Mouse (Mus musculus): Measurements from ENCODE around the gene Smim11. TPM values are rescaled to one million over a fixed set of nuclear protein-coding genes. Genes with fewer than 3 reads are reported as not detected.

Smim11 gene
- polyA plus RNA-seq, 1 experiment from 2014 or later: 126 TPM

- Histone ChIP-seq H3K36me3 (peaks cover 11% of the 10 kb centered on the region), H3K27me3 (ENCODE audit: low read depth, poor library complexity, severe bottlenecking) (no peaks in the 10 kb centered on the region), H3K9me3 (replicated peaks) (no peaks in the 10 kb centered on the region), H3K4me3 (peak overlapping the region; percentile 62), H3K4me1 (peaks cover 25% of the 10 kb centered on the region), H3K27ac (replicated peaks) (peak overlapping the region; percentile 89)
- 2% methylated on average over 12 of the region's 12 CpGs for WGBS
- no peak for DNase-seq (ENCODE audit: low spot score)
These were observed 323 bp downstream of the Smim11 start for GRCm38 (mm10) chr16:92301412-92301806.

- DNase-seq (ENCODE audit: low spot score): no peak
- Histone ChIP-seq H3K27me3 (ENCODE audit: low read depth, poor library complexity, severe bottlenecking) (no peaks in the 10 kb centered on the region), H3K4me1 (peaks cover 25% of the 10 kb centered on the region), H3K27ac (replicated peaks) (peak overlapping the region; percentile 89), H3K36me3 (peaks cover 17% of the 10 kb centered on the region), H3K4me3 (peak overlapping the region; percentile 62), H3K9me3 (replicated peaks) (no peaks in the 10 kb centered on the region)
- 44% methylated on average over 5 of the region's 5 CpGs for WGBS
These were observed 903 bp downstream of the Smim11 start for GRCm38 (mm10) chr16:92301989-92302388.

DNA sequence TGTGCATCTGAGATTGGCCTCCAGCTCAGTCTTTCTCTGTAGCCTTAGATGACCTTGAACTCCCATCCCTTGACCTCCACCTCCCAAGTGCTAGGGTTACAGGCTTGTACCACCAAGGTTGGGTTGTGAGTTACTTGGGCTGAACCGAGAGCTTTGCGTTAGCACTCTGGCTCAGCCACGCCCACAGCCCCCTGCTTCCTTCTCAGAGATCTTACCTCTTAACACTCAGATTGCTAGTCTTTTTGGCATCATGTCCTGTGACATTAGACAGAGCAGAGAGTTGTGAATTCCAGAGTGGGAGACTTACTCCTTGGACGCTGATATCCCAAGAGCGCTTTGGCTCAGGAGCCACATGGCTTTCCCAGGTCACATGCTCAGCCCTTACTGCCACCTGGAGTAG, 1.4 kb downstream of the Smim11 start:
- Histone ChIP-seq H3K27ac (replicated peaks) (peak overlapping the region; percentile 89), H3K36me3 (peaks cover 22% of the 10 kb centered on the region), H3K4me3 (peak overlapping the region; percentile 62), H3K9me3 (replicated peaks) (no peaks in the 10 kb centered on the region), H3K27me3 (ENCODE audit: low read depth, poor library complexity, severe bottlenecking) (no peaks in the 10 kb centered on the region), H3K4me1 (peaks cover 25% of the 10 kb centered on the region)
- WGBS: 68% methylated on average over 5 of the region's 5 CpGs
- DNase-seq (ENCODE audit: low spot score): no peak

DNA sequence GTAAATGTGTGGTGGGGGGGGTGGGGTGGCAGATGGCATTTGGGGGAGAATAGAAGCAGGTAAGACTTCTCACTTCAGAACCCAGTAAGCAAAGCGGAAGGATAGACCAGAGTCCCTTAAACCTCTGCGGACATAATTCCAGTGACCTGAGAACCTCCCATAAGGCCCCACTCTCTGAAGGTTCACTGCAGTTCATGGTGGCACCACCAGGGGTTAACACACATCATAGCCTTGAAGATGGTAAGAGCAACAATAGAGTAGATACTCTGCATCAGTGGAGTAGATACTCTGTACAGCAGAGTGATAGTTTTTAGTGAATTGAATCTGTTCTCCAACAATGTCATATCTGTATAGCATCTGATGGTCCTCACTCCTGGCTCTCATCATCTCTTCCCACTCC, 4.4 kb downstream of the Smim11 start:
- Histone ChIP-seq H3K27me3 (ENCODE audit: low read depth, poor library complexity, severe bottlenecking) (no peaks in the 10 kb centered on the region), H3K36me3 (peaks cover 49% of the 10 kb centered on the region), H3K27ac (replicated peaks) (no peak overlapping the region), H3K4me3 (no peak overlapping the region), H3K4me1 (peaks cover 31% of the 10 kb centered on the region), H3K9me3 (replicated peaks) (no peaks in the 10 kb centered on the region)
- 93% methylated on average over 2 of the region's 2 CpGs for whole genome bisulfite sequencing
- DNase-seq (ENCODE audit: low spot score): no peak

DNA sequence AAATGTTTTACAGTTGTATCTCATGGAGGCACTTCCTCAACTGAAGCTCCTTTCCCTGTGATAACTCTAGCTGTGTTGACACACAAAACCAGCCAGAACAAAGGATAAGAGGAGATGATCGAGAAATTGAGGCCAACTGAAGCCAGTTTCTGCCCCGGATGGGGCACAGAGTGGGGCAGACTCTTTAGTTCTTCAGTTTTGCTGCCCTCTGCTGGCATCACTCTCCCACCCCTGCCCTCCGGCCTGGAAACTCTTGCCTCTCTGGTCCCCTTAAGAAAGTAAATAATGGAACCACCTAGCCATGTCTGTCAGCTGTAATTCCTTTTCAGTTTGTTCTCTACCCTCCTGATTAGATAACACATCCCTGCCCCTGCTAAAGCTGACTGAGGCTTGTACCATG, 6.9 kb downstream of the Smim11 start:
- WGBS: 74% methylated on average over 3 of the region's 3 CpGs

GRCm38 (mm10) chr16:92309126-92309525, 8.0 kb downstream of the Smim11 start:
- H3K27me3 ChIP-seq (ENCODE audit: low read depth, poor library complexity, severe bottlenecking): no peaks in the 10 kb centered on the region
- no peak overlapping the region for H3K27ac ChIP-seq (replicated peaks)
- WGBS: 55% methylated on average over 4 of the region's 4 CpGs
- no peak for DNase-seq (ENCODE audit: low spot score)
- H3K4me3 ChIP-seq: no peak overlapping the region
- H3K36me3 ChIP-seq: peaks cover 79% of the 10 kb centered on the region
- peaks cover 10% of the 10 kb centered on the region for H3K4me1 ChIP-seq
- no peaks in the 10 kb centered on the region for H3K9me3 ChIP-seq (replicated peaks)

More for the DNA sequence above, 6.9 kb downstream of the Smim11 start:
- no peak for DNase-seq (ENCODE audit: low spot score)
- Histone ChIP-seq H3K36me3 (peaks cover 73% of the 10 kb centered on the region), H3K4me3 (no peak overlapping the region), H3K27ac (replicated peaks) (no peak overlapping the region), H3K4me1 (peaks cover 10% of the 10 kb centered on the region), H3K9me3 (replicated peaks) (no peaks in the 10 kb centered on the region), H3K27me3 (ENCODE audit: low read depth, poor library complexity, severe bottlenecking) (no peaks in the 10 kb centered on the region)

DNA sequence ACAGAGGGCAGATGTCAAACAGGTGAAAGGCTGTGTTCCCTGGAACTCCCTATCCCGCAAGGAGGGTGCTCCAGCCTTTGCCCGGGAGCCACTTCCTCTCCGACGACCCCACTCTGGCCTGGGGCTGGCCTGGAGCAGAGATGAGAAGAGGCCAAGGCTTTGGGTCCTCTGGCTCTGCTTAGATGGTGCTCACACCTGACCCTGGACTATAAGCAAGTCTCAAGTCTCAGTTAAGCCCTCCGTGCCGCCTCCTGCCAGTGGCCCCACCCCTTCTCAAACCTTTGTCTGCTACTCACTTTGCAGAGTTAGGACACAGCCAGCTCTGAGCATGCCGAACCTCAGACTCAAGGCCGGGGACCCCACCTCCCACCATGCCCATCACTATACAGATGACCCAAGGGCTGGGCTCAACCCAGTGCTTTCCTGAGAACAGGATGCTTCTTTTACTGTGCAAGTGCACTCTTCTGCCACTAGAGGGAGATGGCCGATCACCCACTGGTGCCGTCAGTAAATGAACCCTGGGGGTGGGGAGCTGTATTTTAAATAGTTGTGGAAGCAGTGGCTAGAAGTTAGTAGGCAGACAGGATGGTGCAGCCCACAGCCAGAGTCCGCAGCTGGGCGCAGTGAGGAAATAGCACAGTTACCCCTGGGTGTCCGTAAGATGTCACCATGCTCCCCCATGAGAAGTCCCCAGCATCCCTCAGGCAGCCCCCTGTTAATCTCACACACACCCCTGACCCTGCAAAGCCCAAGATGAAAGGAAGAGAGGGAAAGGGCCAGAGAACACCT, 13.1 kb downstream of the Smim11 start:
- Histone ChIP-seq H3K4me3 (no peak overlapping the region), H3K4me1 (peaks cover 14% of the 10 kb centered on the region), H3K27me3 (ENCODE audit: low read depth, poor library complexity, severe bottlenecking) (no peaks in the 10 kb centered on the region), H3K36me3 (peaks cover 41% of the 10 kb centered on the region), H3K9me3 (replicated peaks) (no peaks in the 10 kb centered on the region), H3K27ac (replicated peaks) (no peak overlapping the region)
- 47% methylated on average over 13 of the region's 13 CpGs for WGBS
- peak; percentile 48 for DNase-seq (ENCODE audit: low spot score)

GRCm38 (mm10) chr16:92316049-92316738, 15.1 kb downstream of the Smim11 start:
- DNase-seq (ENCODE audit: low spot score): no peak
- H3K27ac ChIP-seq (replicated peaks): no peak overlapping the region
- H3K36me3 ChIP-seq: peaks cover 23% of the 10 kb centered on the region
- no peak overlapping the region for H3K4me3 ChIP-seq
- no peaks in the 10 kb centered on the region for H3K9me3 ChIP-seq (replicated peaks)
- whole genome bisulfite sequencing: 77% methylated on average over 7 of the region's 7 CpGs
- no peaks in the 10 kb centered on the region for H3K27me3 ChIP-seq (ENCODE audit: low read depth, poor library complexity, severe bottlenecking)
- H3K4me1 ChIP-seq: peaks cover 9% of the 10 kb centered on the region; the same call in 1 of the 2 replicates

GRCm38 (mm10) chr16:92319353-92320109, 18.4 kb downstream of the Smim11 start:
- Histone ChIP-seq H3K9me3 (replicated peaks) (no peaks in the 10 kb centered on the region), H3K27ac (replicated peaks) (no peak overlapping the region), H3K4me1 (peaks cover 14% of the 10 kb centered on the region), H3K4me3 (no peak overlapping the region), H3K27me3 (ENCODE audit: low read depth, poor library complexity, severe bottlenecking) (no peaks in the 10 kb centered on the region), H3K36me3 (no peaks in the 10 kb centered on the region)
- DNase-seq (ENCODE audit: low spot score): peak; percentile 44
- 69% methylated on average over 20 of the region's 20 CpGs for WGBS

DNA sequence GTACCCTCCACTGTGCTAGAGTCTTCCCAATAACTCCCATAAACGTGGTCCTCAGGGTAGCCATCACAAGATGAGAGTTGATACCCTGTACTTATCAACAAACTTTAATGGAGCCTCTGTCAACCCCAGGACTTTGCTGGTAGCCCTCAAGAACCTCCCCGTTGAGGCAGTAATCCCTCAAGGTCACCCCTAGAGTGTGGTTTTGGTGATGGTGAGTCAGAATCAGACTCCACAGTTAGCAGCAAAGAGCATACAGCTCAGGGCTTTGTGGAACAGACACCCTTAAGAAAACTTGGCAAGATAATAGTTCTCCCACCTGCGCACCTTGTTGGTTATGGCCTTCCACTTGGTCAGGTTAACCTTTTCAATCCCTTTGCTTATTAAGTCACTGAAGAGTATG, 19.3 kb downstream of the Smim11 start:
- WGBS: 82% methylated on average over 3 of the region's 3 CpGs

GRCm38 (mm10) chr16:92321341-92321740, 20.3 kb downstream of the Smim11 start, which contains the start of gene Fam243:
Gene Fam243, minus strand, starts transcription at chr16:92321441.
- Histone ChIP-seq H3K4me1 (peaks cover 27% of the 10 kb centered on the region), H3K36me3 (no peaks in the 10 kb centered on the region), H3K4me3 (no peak within 1 kb of the TSS), H3K27ac (replicated peaks) (no peak within 1 kb of the TSS), H3K27me3 (ENCODE audit: low read depth, poor library complexity, severe bottlenecking) (no peaks in the 10 kb centered on the region), H3K9me3 (replicated peaks) (no peaks in the 10 kb centered on the region)
- DNase-seq (ENCODE audit: low spot score): no peak
- 90% methylated on average over 8 of the region's 8 CpGs for WGBS

More for the DNA sequence above, 19.3 kb downstream of the Smim11 start:
- Histone ChIP-seq H3K4me3 (no peak overlapping the region), H3K36me3 (no peaks in the 10 kb centered on the region), H3K27ac (replicated peaks) (no peak overlapping the region), H3K27me3 (ENCODE audit: low read depth, poor library complexity, severe bottlenecking) (no peaks in the 10 kb centered on the region), H3K4me1 (peaks cover 22% of the 10 kb centered on the region), H3K9me3 (replicated peaks) (no peaks in the 10 kb centered on the region)
- no peak for DNase-seq (ENCODE audit: low spot score)

DNA sequence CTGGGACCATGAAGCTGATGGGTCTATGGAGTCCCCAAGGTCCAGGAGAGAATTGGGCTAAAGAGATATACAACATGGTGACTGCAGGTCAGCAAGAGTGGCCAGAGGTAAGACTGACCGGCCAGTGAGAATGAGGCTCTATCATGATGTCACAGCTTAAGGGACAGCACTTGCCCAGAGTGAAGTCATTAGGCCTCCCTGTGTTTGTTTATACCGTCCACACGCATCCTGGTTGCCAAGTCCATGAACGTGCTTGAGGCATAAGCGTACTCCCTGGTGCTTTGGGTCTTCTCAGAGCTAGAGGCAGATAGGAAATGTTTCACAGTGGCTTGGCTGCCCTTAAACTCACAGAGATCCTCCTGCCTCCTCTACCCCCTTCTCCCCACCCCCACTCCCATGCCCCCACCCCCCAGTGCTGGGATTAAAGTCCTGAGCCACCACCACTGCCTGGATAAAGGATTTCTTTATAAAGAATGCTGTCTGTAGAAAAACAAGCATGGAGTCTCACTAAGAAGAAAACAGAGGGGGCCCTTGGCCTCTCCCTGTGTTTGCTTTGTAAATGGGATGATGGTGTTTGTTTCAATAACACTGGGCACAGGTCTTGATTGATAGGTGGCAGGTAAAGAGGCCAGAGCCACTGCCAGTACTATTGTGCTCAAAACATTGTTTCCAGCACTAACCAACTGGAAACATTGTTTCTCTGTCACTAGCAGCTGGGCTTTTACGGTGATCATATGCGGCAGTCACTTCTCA, 23.4 kb downstream of the Smim11 start:
- peak overlapping the region; percentile 76 for H3K27ac ChIP-seq (replicated peaks)

More for the DNA sequence above, 23.4 kb downstream of the Smim11 start:
- WGBS: 39% methylated on average over 7 of the region's 7 CpGs
- Histone ChIP-seq H3K9me3 (replicated peaks) (no peaks in the 10 kb centered on the region), H3K27me3 (ENCODE audit: low read depth, poor library complexity, severe bottlenecking) (no peaks in the 10 kb centered on the region; the same call in 1 of the 2 replicates), H3K4me1 (peaks cover 26% of the 10 kb centered on the region), H3K36me3 (no peaks in the 10 kb centered on the region), H3K4me3 (no peak overlapping the region)
- DNase-seq (ENCODE audit: low spot score): peak; percentile 28

All from midbrain, embryonic 10.5 days (tissue).